Mouse (Mus musculus) adrenal gland, adult 10 weeks (tissue): ENCODE results near the gene Sipa1. TPM values are rescaled to one million over a fixed set of nuclear protein-coding genes. Genes with fewer than 3 reads are reported as not detected.

Experiments
- polyA plus RNA-seq: library from polyadenylated mRNA; stranded (reverse); fragments of 350-450 nt; fragmentation: Illumina TruSeq; extraction: RNeasy Lipid Tissue Mini Kit (QIAGEN cat#74804); gene quantifications from one replicate; pipeline ENCODE4 v1.2.3, GENCODE M21; 2014; ENCODE audit warnings: low read depth, low replicate concordance

Gene Sipa1
- 1.3 TPM for polyA plus RNA-seq

DNA sequence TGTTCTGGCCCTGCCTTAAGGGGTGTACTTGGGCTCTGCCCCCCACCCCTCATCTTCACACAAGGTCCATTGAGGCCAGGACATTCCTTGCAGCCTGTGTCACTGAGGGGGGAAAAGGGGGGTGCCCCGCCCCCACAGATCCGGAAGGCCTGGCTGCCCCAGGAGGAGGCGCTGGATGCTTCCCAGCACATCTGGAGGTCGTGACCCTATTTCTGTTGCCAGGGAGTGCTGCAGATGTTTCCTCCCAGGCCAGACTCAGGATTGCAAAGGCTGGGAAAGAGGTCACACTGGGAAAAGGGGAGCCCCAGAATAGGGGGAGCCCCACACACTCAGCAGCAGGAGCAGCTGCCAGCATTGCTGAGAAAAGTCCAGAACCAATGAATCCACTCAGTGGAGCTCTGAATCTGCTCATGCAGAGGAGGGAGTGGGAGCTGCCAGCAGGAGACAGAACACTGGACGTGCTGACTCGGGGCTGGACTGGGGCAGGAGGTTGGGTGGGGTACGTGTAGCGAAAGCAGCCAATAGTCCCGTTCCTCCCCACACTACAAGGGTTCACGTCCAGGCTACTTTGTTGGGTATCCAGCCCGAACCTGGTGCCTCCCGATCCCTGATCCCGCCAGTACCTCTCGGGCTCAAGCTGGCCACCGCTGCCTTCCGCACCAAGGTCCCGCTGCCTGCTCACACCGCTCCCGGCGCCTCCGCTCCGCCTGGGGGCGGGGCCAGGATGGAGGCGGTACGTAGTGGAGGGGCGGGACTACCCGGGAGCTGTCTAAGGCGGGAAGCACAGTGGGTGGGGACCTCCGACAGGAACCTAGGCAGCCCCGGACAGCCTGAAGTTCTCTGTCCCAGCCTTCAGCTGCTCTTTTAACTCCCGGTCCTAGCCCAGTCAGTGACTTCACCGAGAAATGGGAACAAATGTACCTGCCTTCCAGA, at the start of gene Sipa1:
TSS of gene Sipa1 (minus strand) at position 727 of the 933 bp plus-strand sequence.

DNA sequence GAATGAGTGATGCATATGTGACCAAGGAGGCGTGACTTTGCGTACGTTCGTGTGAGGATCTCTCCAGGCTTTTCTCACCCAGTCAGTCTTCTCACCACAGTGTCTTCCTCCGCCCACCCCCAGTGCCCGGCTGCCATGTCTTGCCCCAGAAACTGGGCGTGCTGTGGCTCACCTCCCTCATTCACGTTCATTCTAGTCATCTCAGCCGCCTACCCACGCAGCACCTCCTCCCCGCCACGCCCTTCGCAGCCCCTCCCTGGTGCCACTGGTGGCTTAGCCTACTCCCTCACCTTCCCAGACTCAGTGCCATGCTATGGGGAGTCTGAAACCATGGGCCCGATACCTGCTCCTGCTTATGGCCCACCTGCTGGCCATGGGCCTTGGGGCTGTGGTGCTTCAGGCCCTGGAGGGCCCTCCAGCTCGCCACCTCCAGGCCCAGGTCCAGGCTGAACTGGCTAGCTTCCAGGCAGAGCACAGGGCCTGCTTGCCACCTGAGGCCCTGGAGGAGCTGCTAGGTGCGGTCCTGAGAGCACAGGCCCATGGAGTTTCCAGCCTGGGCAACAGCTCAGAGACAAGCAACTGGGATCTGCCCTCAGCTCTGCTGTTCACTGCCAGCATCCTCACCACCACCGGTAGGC, 40.8 kb upstream of the Sipa1 start, which contains the start of gene Kcnk7:
TSS of gene Kcnk7 (plus strand) at position 205 of the 638 bp plus-strand sequence.

DNA sequence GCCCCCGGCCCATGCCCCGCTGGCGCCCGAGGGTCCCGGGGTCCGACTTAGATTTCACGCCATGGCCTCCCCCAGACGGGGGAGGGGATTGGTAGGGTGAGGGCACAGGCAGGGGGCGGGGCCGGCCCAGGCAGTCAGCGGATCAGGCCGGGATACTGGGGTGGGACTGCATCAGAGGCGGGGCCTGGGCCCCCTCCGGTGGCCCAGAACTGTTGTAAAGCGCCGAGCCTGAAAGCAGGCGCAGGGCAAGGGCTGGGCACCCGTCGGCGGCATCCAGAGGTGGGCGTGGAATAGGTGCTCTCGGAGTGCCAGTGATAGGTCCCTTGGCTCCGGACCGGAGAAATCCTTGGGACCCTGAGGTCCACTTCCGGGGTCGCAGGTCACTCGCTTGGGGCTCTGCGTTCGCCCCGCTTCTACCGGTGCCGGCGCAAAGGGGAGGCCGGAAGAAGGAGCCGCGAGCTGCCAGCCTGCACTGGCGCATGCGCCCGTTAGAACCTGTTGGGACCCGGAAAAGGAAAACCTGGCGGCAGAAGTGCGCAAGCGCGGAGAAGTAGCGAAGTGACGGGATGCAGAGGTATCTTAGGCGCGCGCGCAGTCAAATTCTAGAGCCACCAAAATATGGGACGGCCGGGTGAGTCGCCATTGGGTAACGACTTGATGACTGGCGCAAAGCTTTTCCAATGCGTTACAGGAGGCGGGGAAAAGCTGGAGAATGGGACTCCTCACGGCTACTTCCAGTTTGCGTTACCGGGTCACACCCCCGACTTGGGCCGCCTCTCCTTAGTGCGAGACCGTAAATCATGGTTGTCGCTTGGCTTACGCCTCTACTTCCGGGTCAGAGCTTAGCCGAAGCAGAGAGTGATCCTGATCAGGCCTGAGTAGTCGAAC, 24.9 kb upstream of the Sipa1 start, which contains the start of the genes Map3k11 and Pcnx3:
TSS of gene Map3k11 (plus strand) at position 543 of the 888 bp plus-strand sequence.
TSS of gene Pcnx3 (minus strand) at position 709 of the 888 bp plus-strand sequence.

DNA sequence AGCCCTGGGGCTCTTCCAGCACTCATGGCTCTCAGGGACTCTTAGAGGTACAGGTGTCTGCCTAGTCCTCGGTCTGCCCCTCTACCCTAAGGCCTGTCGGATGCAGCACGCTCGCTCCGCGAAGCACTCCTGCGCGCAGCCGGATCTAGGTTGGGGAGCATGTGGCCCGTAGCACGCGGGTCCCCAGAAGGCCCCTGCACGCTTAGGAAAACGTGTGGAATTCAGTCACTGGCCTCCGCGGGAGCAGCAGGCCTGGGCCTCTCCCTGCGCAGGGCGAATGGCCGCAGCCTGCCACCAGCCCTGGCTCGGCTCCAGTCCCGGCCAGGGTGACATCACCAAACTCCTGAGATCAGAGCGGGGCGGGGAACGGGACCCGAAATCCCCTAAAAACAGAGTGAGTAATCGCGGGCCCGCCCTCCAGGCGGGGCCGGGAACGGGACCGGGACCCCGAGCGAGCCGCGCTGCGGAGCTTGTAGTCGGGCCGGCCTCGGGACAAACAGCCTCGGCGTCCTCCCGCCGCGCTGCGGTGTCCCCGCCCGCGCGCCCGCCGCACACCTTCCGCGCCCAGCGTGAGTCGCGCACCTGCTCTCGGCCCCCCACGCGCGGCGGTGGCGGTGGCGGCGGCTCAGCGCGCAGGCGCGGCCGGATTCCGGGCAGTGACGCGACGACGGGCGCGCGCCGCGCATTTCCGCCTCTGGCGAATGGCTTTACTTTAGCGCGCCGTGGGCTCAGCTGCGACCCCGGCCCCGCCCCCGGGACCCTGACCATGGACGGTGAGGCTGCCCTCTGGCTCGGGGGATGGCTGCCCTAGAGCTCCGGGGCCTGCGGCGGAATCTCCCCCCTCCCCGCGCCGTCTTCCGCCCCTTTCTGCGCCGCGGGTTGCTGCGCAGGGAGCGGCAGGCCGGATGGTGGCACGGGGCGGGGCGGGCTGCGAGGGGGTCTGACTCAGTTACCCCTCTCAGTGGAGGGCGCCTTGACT, 26.1 kb downstream of the Sipa1 start, which contains the start of gene Rela:
TSS of gene Rela (plus strand) at position 415 of the 979 bp plus-strand sequence.

DNA sequence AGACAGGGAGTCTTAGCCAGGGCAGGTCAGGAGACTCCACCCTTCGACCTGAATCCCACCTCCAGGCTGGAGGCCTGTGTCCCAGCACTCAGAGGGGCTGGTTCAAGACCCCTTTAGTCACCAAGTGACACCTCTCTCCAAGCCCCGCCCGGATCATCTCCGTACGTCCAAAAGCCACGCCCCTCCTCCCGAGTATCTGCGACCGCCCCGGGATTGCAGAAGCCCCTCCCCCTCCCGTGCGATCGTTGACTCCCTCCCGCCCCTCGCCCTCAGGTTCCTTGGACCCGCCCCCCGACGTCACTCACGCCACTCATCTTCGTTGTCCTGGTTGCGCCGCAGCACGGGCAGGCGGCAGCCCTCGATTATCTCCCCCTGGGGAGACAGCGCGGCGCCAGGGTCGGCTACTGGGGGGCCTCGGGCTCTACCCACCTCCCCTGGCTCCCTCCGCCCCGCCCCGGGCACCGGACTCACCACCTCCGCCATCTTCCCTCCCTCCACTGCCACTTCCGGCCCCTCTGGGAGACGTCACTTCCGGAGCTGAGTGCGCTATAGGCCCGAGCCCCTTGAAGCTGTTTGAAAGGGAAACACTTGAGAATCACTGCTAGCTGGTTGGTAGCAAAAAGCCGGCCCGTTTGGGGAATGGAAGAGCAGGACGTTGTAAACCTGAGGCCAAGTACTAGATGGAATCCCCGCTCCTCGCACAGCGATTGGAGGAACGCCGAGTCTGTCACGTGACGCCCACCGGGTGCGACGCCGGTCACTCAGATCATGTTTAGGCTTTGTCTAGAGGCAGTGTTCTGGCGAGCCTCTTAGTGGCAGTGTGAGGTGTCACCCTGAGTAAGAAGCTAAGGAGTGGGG, 53.7 kb downstream of the Sipa1 start, which contains the start of gene Kat5:
TSS of gene Kat5 (minus strand) at position 691 of the 858 bp plus-strand sequence.

DNA sequence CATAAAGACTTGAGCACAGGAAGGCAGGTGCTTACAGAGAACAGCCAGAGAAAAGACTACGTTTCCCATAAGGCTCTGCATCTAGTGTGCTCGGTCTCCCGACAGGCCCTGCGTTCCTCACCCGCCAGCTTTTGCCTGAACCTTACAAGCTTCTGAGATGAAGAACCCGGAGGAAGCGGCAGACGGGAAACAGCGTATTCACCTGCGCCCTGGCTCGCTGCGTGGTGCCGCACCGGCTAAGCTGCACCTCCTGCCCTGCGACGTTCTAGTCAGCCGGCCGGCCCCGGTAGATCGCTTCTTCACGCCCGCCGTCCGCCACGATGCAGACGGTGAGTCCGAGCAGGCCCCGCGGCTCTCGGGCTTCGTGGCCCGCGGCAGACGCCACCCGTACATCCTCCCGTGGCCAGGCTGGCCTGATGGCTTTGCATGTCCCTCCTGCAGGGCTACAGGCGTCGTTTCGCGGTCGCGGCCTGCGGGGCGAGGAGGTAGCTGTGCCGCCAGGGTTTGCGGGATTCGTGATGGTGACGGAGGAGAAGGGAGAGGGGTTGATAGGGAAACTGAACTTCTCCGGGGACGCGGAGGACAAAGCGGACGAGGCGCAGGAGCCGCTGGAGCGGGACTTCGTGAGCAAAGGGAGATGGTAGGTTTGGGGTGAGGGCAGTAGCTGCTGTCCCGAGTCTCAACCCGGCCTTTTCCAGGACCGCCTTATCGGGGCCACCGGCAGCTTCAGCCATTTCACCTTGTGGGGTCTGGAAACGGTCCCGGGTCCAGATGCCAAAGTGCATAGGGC, 61.6 kb downstream of the Sipa1 start, which contains the start of gene Rnaseh2c:
TSS of gene Rnaseh2c (plus strand) at position 122 of the 790 bp plus-strand sequence.

Other genes starting within 250 kb of the Sipa1 start
- 8.5 TPM for gene Drap1, start 238.7 kb downstream of the Sipa1 start, polyA plus RNA-seq
- gene AI837181, start 238.6 kb downstream of the Sipa1 start, polyA plus RNA-seq = 0.76 TPM
- gene Fosl1, start 216.2 kb downstream of the Sipa1 start, polyA plus RNA-seq = not detected
- 1.0 TPM for gene Ccdc85b, start 205.8 kb downstream of the Sipa1 start, polyA plus RNA-seq
- 6.2 TPM for gene Fibp, start 203.1 kb downstream of the Sipa1 start, polyA plus RNA-seq
- gene Ctsw, start 195.2 kb downstream of the Sipa1 start, polyA plus RNA-seq = not detected
- gene Efemp2, start 189.8 kb downstream of the Sipa1 start, polyA plus RNA-seq = 1.3 TPM
- 2.1 TPM for gene Mus81, start 175.3 kb downstream of the Sipa1 start, polyA plus RNA-seq
- 227 TPM for gene Cfl1, start 173.3 kb downstream of the Sipa1 start, polyA plus RNA-seq
- gene 1700020D05Rik, start 159.9 kb downstream of the Sipa1 start, polyA plus RNA-seq = not detected
- gene Snx32, start 153.2 kb downstream of the Sipa1 start, polyA plus RNA-seq = 0.58 TPM
- not detected for gene Ovol1, start 103.1 kb downstream of the Sipa1 start, polyA plus RNA-seq
- gene Ap5b1, start 95.7 kb downstream of the Sipa1 start, polyA plus RNA-seq = not detected
- gene Rnaseh2c, start 61.8 kb downstream of the Sipa1 start, polyA plus RNA-seq = 1.9 TPM
- gene Kat5, start 53.5 kb downstream of the Sipa1 start, polyA plus RNA-seq = 29.7 TPM
- 2.9 TPM for gene Rela, start 26.2 kb downstream of the Sipa1 start, polyA plus RNA-seq
- gene Map3k11, start 25.0 kb upstream of the Sipa1 start, polyA plus RNA-seq = 2.2 TPM
- 0.70 TPM for gene Pcnx3, start 25.2 kb upstream of the Sipa1 start, polyA plus RNA-seq
- not detected for gene Kcnk7, start 40.7 kb upstream of the Sipa1 start, polyA plus RNA-seq
- gene Ehbp1l1, start 62.6 kb upstream of the Sipa1 start, polyA plus RNA-seq = 3.7 TPM
- not detected for gene Fam89b, start 65.9 kb upstream of the Sipa1 start, polyA plus RNA-seq
- 17.7 TPM for gene Ltbp3, start 77.2 kb upstream of the Sipa1 start, polyA plus RNA-seq
- 1.6 TPM for gene Scyl1, start 107.7 kb upstream of the Sipa1 start, polyA plus RNA-seq
- 4.1 TPM for gene Frmd8, start 211.6 kb upstream of the Sipa1 start, polyA plus RNA-seq
- gene Slc25a45, start 214.1 kb upstream of the Sipa1 start, polyA plus RNA-seq = 3.4 TPM
- gene Tigd3, start 230.4 kb upstream of the Sipa1 start, polyA plus RNA-seq = not detected
- 8.1 TPM for gene Dpf2, start 249.3 kb upstream of the Sipa1 start, polyA plus RNA-seq